Mouse (Mus musculus) hindbrain, embryonic 11.5 days (tissue): Measurements from ENCODE around the gene Ttc7b. TPM values are rescaled to one million over a fixed set of nuclear protein-coding genes. Genes with fewer than 3 reads are reported as not detected.

Experiments
- ATAC-seq: fragments of 200-750 bp; cut with Nextera tagmentation; 2 replicates; pipeline ENCODE4 v1.8.0; 2017; ENCODE audit warnings: mild to moderate bottlenecking, moderate TSS enrichment, moderate library complexity; ENCODE audit not compliant: low FRiP score
- DNase-seq: peaks from one replicate; pipeline ENCODE4 v3.0.0-alpha.2; 2015; ENCODE audit warnings: low spot score
- H3K27ac ChIP-seq: fragments of 300-500 bp; sonication (generic); 2 replicates; pipeline ENCODE4 v1.5.1; 2014; ENCODE audit warnings: mild to moderate bottlenecking, low read depth, low read length
- H3K27me3 ChIP-seq: fragments of 300-500 bp; sonication (generic); 2 replicates; pipeline ENCODE4 v1.6.1; 2014; ENCODE audit warnings: mild to moderate bottlenecking, low read length, moderate library complexity, mixed read lengths; ENCODE audit not compliant: control insufficient read depth, insufficient read depth
- H3K36me3 ChIP-seq: fragments of 300-500 bp; sonication (generic); 2 replicates; pipeline ENCODE4 v1.6.1; 2014; ENCODE audit warnings: mild to moderate bottlenecking, low read length, moderate library complexity, mixed read lengths; ENCODE audit not compliant: control insufficient read depth, insufficient read depth
- H3K4me1 ChIP-seq: fragments of 300-500 bp; sonication (generic); replicated peaks from 2 replicates; pipeline ENCODE4 v1.6.1; 2014; ENCODE audit warnings: low read length, mixed read lengths; ENCODE audit not compliant: control insufficient read depth, insufficient read depth
- H3K4me2 ChIP-seq: fragments of 300-500 bp; sonication (generic); replicated peaks from 2 replicates; pipeline ENCODE4 v1.6.1; 2014; ENCODE audit warnings: mild to moderate bottlenecking, low read depth, low read length
- H3K4me3 ChIP-seq: fragments of 300-500 bp; sonication (generic); 2 replicates; pipeline ENCODE4 v1.5.1; 2014; ENCODE audit warnings: low read depth, low read length
- H3K9ac ChIP-seq: fragments of 300-500 bp; sonication (generic); 2 replicates; pipeline ENCODE4 v1.6.1; 2014; ENCODE audit warnings: low read depth, low read length
- H3K9me3 ChIP-seq: fragments of 300-500 bp; sonication (generic); 2 replicates; pipeline ENCODE4 v1.6.1; 2016; ENCODE audit warnings: low read length; ENCODE audit not compliant: control insufficient read depth
- WGBS: fragments of 180-500 bp; shearing (Covaris S2); extraction: QIAGEN DNeasy Blood & Tissue Kit; methylation state at CpG from one replicate; pipeline ENCODE4 v1.1.7; 2014; 5-methylcytosine and 5-hydroxymethylcytosine counted together
- polyA plus RNA-seq: library from polyadenylated mRNA; unstranded; fragments of >200 nt; fragmentation: Nextera tagmentation; extraction: Ambion mirVana; gene quantifications from 2 replicates; pipeline ENCODE4 v1.2.1, GENCODE M21; 2014

Ttc7b gene
- polyA plus RNA-seq, 1 experiment from 2014 or later: 7.1 TPM

- H3K27me3 ChIP-seq: no peaks in the 10 kb centered on the region
- peak overlapping the region; percentile 68; the same call in 1 of the 2 replicates for H3K27ac ChIP-seq
- no peak overlapping the region for H3K4me2 ChIP-seq
- WGBS: 33% methylated on average over 12 of the region's 12 CpGs
- H3K9me3 ChIP-seq: no peaks in the 10 kb centered on the region
- no peak overlapping the region for H3K4me3 ChIP-seq
- ATAC-seq (peak; percentile 62; the same call in 1 of the 2 replicates), DNase-seq (peak; percentile 46)
- H3K9ac ChIP-seq: no peak overlapping the region
- peaks cover 18% of the 10 kb centered on the region for H3K4me1 ChIP-seq
- H3K36me3 ChIP-seq: no peaks in the 10 kb centered on the region
Observed at GRCm38 (mm10) chr12:100313785-100314375, 206.7 kb downstream of the Ttc7b start.

- no peak overlapping the region for H3K9ac ChIP-seq
- no peak for DNase-seq
- no peak for ATAC-seq
- peaks cover 20% of the 10 kb centered on the region for H3K4me1 ChIP-seq
- H3K4me2 ChIP-seq: no peak overlapping the region
- WGBS: 63% methylated on average over 6 of the region's 6 CpGs
- H3K9me3 ChIP-seq: no peaks in the 10 kb centered on the region
- H3K27me3 ChIP-seq: no peaks in the 10 kb centered on the region
- H3K36me3 ChIP-seq: no peaks in the 10 kb centered on the region
- peak overlapping the region; percentile 68; the same call in 1 of the 2 replicates for H3K27ac ChIP-seq
- H3K4me3 ChIP-seq: no peak overlapping the region
Observed at GRCm38 (mm10) chr12:100313209-100313608, 207.4 kb downstream of the Ttc7b start.

GRCm38 (mm10) chr12:100310471-100311392, 209.9 kb downstream of the Ttc7b start:
- H3K9me3 ChIP-seq: no peaks in the 10 kb centered on the region
- no peak overlapping the region for H3K4me3 ChIP-seq
- peaks cover 28% of the 10 kb centered on the region for H3K4me1 ChIP-seq
- H3K27ac ChIP-seq: no peak overlapping the region
- 68% methylated on average over 6 of the region's 6 CpGs for WGBS
- DNase-seq: no peak
- no peak for ATAC-seq
- H3K36me3 ChIP-seq: no peaks in the 10 kb centered on the region
- H3K27me3 ChIP-seq: no peaks in the 10 kb centered on the region
- H3K9ac ChIP-seq: 0 out of 2 replicates have a peak overlapping the region, but pooled peaks have one; percentile 19
- H3K4me2 ChIP-seq: no peak overlapping the region

- no peak for DNase-seq
- Histone ChIP-seq H3K4me1 (peaks cover 19% of the 10 kb centered on the region; the same call in 1 of the 2 replicates), H3K9me3 (no peaks in the 10 kb centered on the region), H3K9ac (no peak overlapping the region), H3K4me3 (no peak overlapping the region), H3K27ac (no peak overlapping the region), H3K36me3 (no peaks in the 10 kb centered on the region), H3K27me3 (no peaks in the 10 kb centered on the region), H3K4me2 (no peak overlapping the region)
- no peak for ATAC-seq
- 81% methylated on average over 4 of the region's 4 CpGs for WGBS
Observed at GRCm38 (mm10) chr12:100309201-100309600, 211.4 kb downstream of the Ttc7b start.

- ATAC-seq (peak; percentile 60), DNase-seq (peak; percentile 53)
- Histone ChIP-seq H3K4me3 (no peak overlapping the region), H3K9me3 (no peaks in the 10 kb centered on the region), H3K9ac (peak overlapping the region; percentile 31; the same call in 1 of the 2 replicates), H3K27ac (peak overlapping the region; percentile 86), H3K27me3 (no peaks in the 10 kb centered on the region), H3K4me2 (no peak overlapping the region), H3K36me3 (no peaks in the 10 kb centered on the region), H3K4me1 (peaks cover 12% of the 10 kb centered on the region; the same call in 1 of the 2 replicates)
- 56% methylated on average over 8 of the region's 8 CpGs for WGBS
Observed at GRCm38 (mm10) chr12:100307501-100308260, 212.9 kb downstream of the Ttc7b start.

GRCm38 (mm10) chr12:100306336-100306735, 214.3 kb downstream of the Ttc7b start:
- no peak overlapping the region for H3K4me3 ChIP-seq
- DNase-seq: no peak
- H3K9me3 ChIP-seq: no peaks in the 10 kb centered on the region
- H3K27me3 ChIP-seq: no peaks in the 10 kb centered on the region
- WGBS: 60% methylated on average over 1 of the region's 1 CpGs
- peaks cover 12% of the 10 kb centered on the region; the same call in 1 of the 2 replicates for H3K4me1 ChIP-seq
- no peak overlapping the region for H3K27ac ChIP-seq
- H3K36me3 ChIP-seq: no peaks in the 10 kb centered on the region
- H3K9ac ChIP-seq: no peak overlapping the region
- no peak for ATAC-seq
- no peak overlapping the region for H3K4me2 ChIP-seq

- ATAC-seq (peak; percentile 33; the same call in 1 of the 2 replicates), DNase-seq (no peak)
- Histone ChIP-seq H3K4me3 (no peak overlapping the region), H3K9ac (no peak overlapping the region), H3K4me1 (peaks cover 12% of the 10 kb centered on the region; the same call in 1 of the 2 replicates), H3K9me3 (no peaks in the 10 kb centered on the region), H3K27me3 (no peaks in the 10 kb centered on the region), H3K36me3 (no peaks in the 10 kb centered on the region), H3K4me2 (no peak overlapping the region), H3K27ac (0 out of 2 replicates have a peak overlapping the region, but pooled peaks have one; percentile 6)
- 46% methylated on average over 4 of the region's 4 CpGs for WGBS
Observed at GRCm38 (mm10) chr12:100305051-100305673, 215.5 kb downstream of the Ttc7b start.

GRCm38 (mm10) chr12:100304280-100304679, 216.3 kb downstream of the Ttc7b start:
- H3K4me1 ChIP-seq: peaks cover 12% of the 10 kb centered on the region; the same call in 1 of the 2 replicates
- ATAC-seq: no peak
- no peak overlapping the region for H3K4me3 ChIP-seq
- H3K36me3 ChIP-seq: no peaks in the 10 kb centered on the region
- no peaks in the 10 kb centered on the region for H3K27me3 ChIP-seq
- WGBS: 83% methylated on average over 2 of the region's 2 CpGs
- DNase-seq: no peak
- no peak overlapping the region for H3K4me2 ChIP-seq
- H3K9me3 ChIP-seq: no peaks in the 10 kb centered on the region
- H3K27ac ChIP-seq: no peak overlapping the region
- H3K9ac ChIP-seq: no peak overlapping the region
